Mouse (Mus musculus) stomach, embryonic 14.5 days (tissue): ENCODE results near the gene 5730596B20Rik. TPM values are rescaled to one million over a fixed set of nuclear protein-coding genes. Genes with fewer than 3 reads are reported as not detected.

Experiments used
- ATAC-seq: fragments of 200-750 bp; cut with Nextera tagmentation; 2 replicates; pipeline ENCODE4 v1.8.0; 2017; ENCODE audit warnings: low read depth, moderate TSS enrichment; ENCODE audit not compliant: insufficient number of reproducible peaks, insufficient read depth, low FRiP score
- H3K27ac ChIP-seq: fragments of 300-500 bp; sonication (generic); 2 replicates; pipeline ENCODE4 v1.5.1; 2014; ENCODE audit warnings: mild to moderate bottlenecking, low read length, moderate library complexity, mixed read lengths
- H3K27me3 ChIP-seq: fragments of 300-500 bp; sonication (generic); 2 replicates; pipeline ENCODE4 v1.6.1; 2014; ENCODE audit warnings: low read length, control low read depth, mixed read lengths; ENCODE audit not compliant: control insufficient read depth, insufficient read depth
- H3K36me3 ChIP-seq: fragments of 300-500 bp; sonication (generic); 2 replicates; pipeline ENCODE4 v1.6.1; 2014; ENCODE audit warnings: mild to moderate bottlenecking, control low read depth, low read length, moderate library complexity, mixed read lengths; ENCODE audit not compliant: control insufficient read depth, insufficient read depth
- H3K4me1 ChIP-seq: fragments of 300-500 bp; sonication (generic); 2 replicates; pipeline ENCODE4 v1.6.1; 2014; ENCODE audit warnings: low read length, control low read depth, mixed read lengths; ENCODE audit not compliant: control insufficient read depth, insufficient read depth
- H3K4me2 ChIP-seq: fragments of 300-500 bp; sonication (generic); replicated peaks from 2 replicates; pipeline ENCODE4 v1.6.1; 2014; ENCODE audit warnings: low read depth, low read length, control low read depth
- H3K4me3 ChIP-seq: fragments of 300-500 bp; sonication (generic); 2 replicates; pipeline ENCODE4 v1.5.1; 2014; ENCODE audit warnings: low read depth, low read length, control low read depth
- H3K9ac ChIP-seq: fragments of 300-500 bp; sonication (generic); replicated peaks from 2 replicates; pipeline ENCODE4 v1.6.1; 2014; ENCODE audit warnings: low read depth, mild to moderate bottlenecking, control low read depth, low read length, moderate library complexity, mixed read lengths
- H3K9me3 ChIP-seq: fragments of 300-500 bp; sonication (generic); 2 replicates; pipeline ENCODE4 v1.6.1; 2016; ENCODE audit warnings: low read depth, low read length, control low read depth; ENCODE audit not compliant: control insufficient read depth
- WGBS: fragments of 180-500 bp; shearing (Covaris S2); extraction: QIAGEN DNeasy Blood & Tissue Kit; methylation state at CpG from one replicate; pipeline ENCODE4 v1.1.7; 2014; 5-methylcytosine and 5-hydroxymethylcytosine counted together
- polyA plus RNA-seq: library from polyadenylated mRNA; unstranded; fragments of >200 nt; fragmentation: Nextera tagmentation; extraction: Ambion mirVana; gene quantifications from 2 replicates; pipeline ENCODE4 v1.2.1, GENCODE M21; 2014

Gene 5730596B20Rik
- polyA plus RNA-seq, 1 experiment from 2014 or later: 4.7 TPM

GRCm38 (mm10) chr6:52165441-52166370 is 11.6 kb upstream of the 5730596B20Rik start:
- H3K4me3 ChIP-seq: peak overlapping the region; percentile 78
- H3K27ac ChIP-seq: peak overlapping the region; percentile 98
- ATAC-seq: no peak
- peaks cover 26% of the 10 kb centered on the region for H3K4me1 ChIP-seq
- peak overlapping the region; percentile 78 for H3K9ac ChIP-seq
- 2% methylated on average over 28 of the region's 28 CpGs for WGBS
- peaks cover 11% of the 10 kb centered on the region for H3K36me3 ChIP-seq
- H3K4me2 ChIP-seq: peak overlapping the region; percentile 61
- no peaks in the 10 kb centered on the region for H3K27me3 ChIP-seq
- no peaks in the 10 kb centered on the region for H3K9me3 ChIP-seq

GRCm38 (mm10) chr6:52166431-52167077 is 10.7 kb upstream of the 5730596B20Rik start:
- Histone ChIP-seq H3K36me3 (peaks cover 15% of the 10 kb centered on the region), H3K27me3 (no peaks in the 10 kb centered on the region), H3K4me1 (peaks cover 33% of the 10 kb centered on the region), H3K4me2 (peak overlapping the region; percentile 61), H3K4me3 (peak overlapping the region; percentile 78), H3K9ac (peak overlapping the region; percentile 78), H3K9me3 (no peaks in the 10 kb centered on the region), H3K27ac (peak overlapping the region; percentile 98)
- WGBS: 11% methylated on average over 4 of the region's 4 CpGs
- no peak for ATAC-seq

GRCm38 (mm10) chr6:52167176-52167575 is 10.1 kb upstream of the 5730596B20Rik start:
- peaks cover 31% of the 10 kb centered on the region for H3K4me1 ChIP-seq
- peak overlapping the region; percentile 78 for H3K4me3 ChIP-seq
- peak overlapping the region; percentile 78 for H3K9ac ChIP-seq
- ATAC-seq: no peak
- H3K4me2 ChIP-seq: peak overlapping the region; percentile 61
- WGBS: 30% methylated on average over 1 of the region's 1 CpGs
- no peaks in the 10 kb centered on the region for H3K9me3 ChIP-seq
- no peaks in the 10 kb centered on the region for H3K27me3 ChIP-seq
- H3K27ac ChIP-seq: peak overlapping the region; percentile 98
- H3K36me3 ChIP-seq: peaks cover 15% of the 10 kb centered on the region

- peaks cover 15% of the 10 kb centered on the region for H3K36me3 ChIP-seq
- H3K4me2 ChIP-seq: peak overlapping the region; percentile 61
- peaks cover 33% of the 10 kb centered on the region for H3K4me1 ChIP-seq
- no peaks in the 10 kb centered on the region for H3K9me3 ChIP-seq
- ATAC-seq: no peak
- H3K9ac ChIP-seq: peak overlapping the region; percentile 78
- H3K4me3 ChIP-seq: peak overlapping the region; percentile 78
- 13% methylated on average over 14 of the region's 14 CpGs for WGBS
- no peaks in the 10 kb centered on the region for H3K27me3 ChIP-seq
- peak overlapping the region; percentile 98 for H3K27ac ChIP-seq
These were observed 9.5 kb upstream of the 5730596B20Rik start for GRCm38 (mm10) chr6:52167736-52168161.

- WGBS: 4% methylated on average over 42 of the region's 42 CpGs
- H3K4me2 ChIP-seq: peak overlapping the region; percentile 61
- no peaks in the 10 kb centered on the region for H3K27me3 ChIP-seq
- peak overlapping the region; percentile 78 for H3K4me3 ChIP-seq
- H3K9ac ChIP-seq: peak overlapping the region; percentile 78
- ATAC-seq: no peak
- peaks cover 15% of the 10 kb centered on the region for H3K36me3 ChIP-seq
- no peaks in the 10 kb centered on the region for H3K9me3 ChIP-seq
- H3K4me1 ChIP-seq: peaks cover 33% of the 10 kb centered on the region
- H3K27ac ChIP-seq: peak overlapping the region; percentile 98
These were observed 8.9 kb upstream of the 5730596B20Rik start for GRCm38 (mm10) chr6:52168191-52169055.

- 15% methylated on average over 16 of the region's 16 CpGs for WGBS
These were observed 7.7 kb upstream of the 5730596B20Rik start for GRCm38 (mm10) chr6:52169499-52170165.

GRCm38 (mm10) chr6:52170166-52170897 is 7.0 kb upstream of the 5730596B20Rik start:
- WGBS: 8% methylated on average over 36 of the region's 40 CpGs

More at GRCm38 (mm10) chr6:52169499-52170165, 7.7 kb upstream of the 5730596B20Rik start:
- peaks cover 33% of the 10 kb centered on the region for H3K4me1 ChIP-seq
- peak overlapping the region; percentile 60 for H3K9ac ChIP-seq
- H3K9me3 ChIP-seq: no peaks in the 10 kb centered on the region
- H3K27ac ChIP-seq: peak overlapping the region; percentile 98
- peak overlapping the region; percentile 61 for H3K4me2 ChIP-seq
- no peaks in the 10 kb centered on the region for H3K27me3 ChIP-seq
- peaks cover 15% of the 10 kb centered on the region for H3K36me3 ChIP-seq
- no peak for ATAC-seq
- H3K4me3 ChIP-seq: peak overlapping the region; percentile 78

More at GRCm38 (mm10) chr6:52170166-52170897, 7.0 kb upstream of the 5730596B20Rik start:
- Histone ChIP-seq H3K27ac (peak overlapping the region; percentile 98), H3K4me1 (peaks cover 33% of the 10 kb centered on the region), H3K4me2 (peak overlapping the region; percentile 61), H3K36me3 (peaks cover 15% of the 10 kb centered on the region), H3K27me3 (no peaks in the 10 kb centered on the region), H3K9me3 (no peaks in the 10 kb centered on the region), H3K9ac (peak overlapping the region; percentile 60), H3K4me3 (peak overlapping the region; percentile 78)
- no peak for ATAC-seq
